Mouse (Mus musculus) spleen, adult 2 months (tissue): ENCODE results near the gene 4930442H23Rik. TPM values are rescaled to one million over a fixed set of nuclear protein-coding genes. Genes with fewer than 3 reads are reported as not detected.
A peak's percentile ranks its signal among the peaks of the same experiment; 100 is the strongest.

Source experiments
- DNase-seq, 2 experiments: peaks; one replicate each; pipeline versions ENCODE4 v3.0.0 to v3.0.0-alpha.2; 2012 to 2021; ENCODE audit warnings: low spot score in 2 of 2, low read depth in 1 of 2
- H3K27ac ChIP-seq: fragments of 200-500 bp; 2 replicates; pipeline ENCODE4 v1.5.1; 2012; ENCODE audit warnings: low read length, inconsistent platforms; ENCODE audit not compliant: insufficient read depth
- H3K27me3 ChIP-seq: fragments of 200-500 bp; 2 replicates; pipeline ENCODE4 v1.6.1; 2012; ENCODE audit warnings: mild to moderate bottlenecking, moderate library complexity, low read length, inconsistent platforms; ENCODE audit not compliant: control insufficient read depth, insufficient read depth
- H3K36me3 ChIP-seq: fragments of 200-500 bp; 2 replicates; pipeline ENCODE4 v1.6.1; 2012; ENCODE audit warnings: mild to moderate bottlenecking, low read length, inconsistent platforms; ENCODE audit not compliant: control insufficient read depth, insufficient read depth
- H3K4me1 ChIP-seq: fragments of 200-500 bp; 2 replicates; pipeline ENCODE4 v1.6.1; 2011; ENCODE audit warnings: inconsistent platforms; ENCODE audit not compliant: control insufficient read depth, insufficient read depth, insufficient read length
- H3K4me3 ChIP-seq: fragments of 200-500 bp; 2 replicates; pipeline ENCODE4 v1.5.1; 2011; ENCODE audit warnings: mild to moderate bottlenecking, inconsistent platforms; ENCODE audit not compliant: insufficient read depth, insufficient read length; ENCODE audit errors: extremely low read depth
- CTCF ChIP-seq: fragments of 200-500 bp; IDR thresholded peaks from 2 replicates; pipeline ENCODE4 v1.5.1; 2011; ENCODE audit warnings: mild to moderate bottlenecking, inconsistent platforms; ENCODE audit not compliant: insufficient read depth, insufficient read length, insufficient replicate concordance; ENCODE audit errors: extremely low read depth
- POLR2A ChIP-seq: fragments of 200-500 bp; IDR thresholded peaks from 2 replicates; pipeline ENCODE4 v1.6.1; 2011; ENCODE audit warnings: low read depth, low read length, inconsistent platforms
- WGBS: fragments of 180-500 bp; shearing (Covaris S2); methylation state at CpG from one replicate; pipeline ENCODE4 v1.1.7; 2018; 5-methylcytosine and 5-hydroxymethylcytosine counted together
- polyA plus RNA-seq: library from polyadenylated mRNA; depleted of rRNA; stranded (reverse); fragments of >200 nt; gene quantifications from 2 replicates; pipeline ENCODE4 v1.2.3, GENCODE M21; 2012

4930442H23Rik gene
- polyA plus RNA-seq, 1 experiment: not detected

GRCm38 (mm10) chr10:81202978-81203720 lies 19.5 kb upstream of the 4930442H23Rik start:
- TF ChIP-seq POLR2A (no peak), CTCF (no peak)
- Histone ChIP-seq H3K36me3 (no peaks in the 10 kb centered on the region), H3K4me3 (no peak overlapping the region), H3K27ac (no peak overlapping the region), H3K4me1 (no peaks in the 10 kb centered on the region), H3K27me3 (no peaks in the 10 kb centered on the region)
- DNase-seq: no peak
- WGBS: 72% methylated on average over 8 of the region's 8 CpGs

GRCm38 (mm10) chr10:81201807-81202758 lies 18.4 kb upstream of the 4930442H23Rik start, which contains the start of gene Nmrk2:
TSS of gene Nmrk2 (minus strand) at chr10:81202051.
- TF ChIP-seq CTCF: no peak
- TF ChIP-seq POLR2A: no peak
- no peaks in the 10 kb centered on the region for H3K4me1 ChIP-seq
- no peak within 1 kb of the TSS for H3K4me3 ChIP-seq

GRCm38 (mm10) chr10:81200605-81201287 lies 17.1 kb upstream of the 4930442H23Rik start:
- Histone ChIP-seq H3K36me3 (no peaks in the 10 kb centered on the region), H3K4me1 (no peaks in the 10 kb centered on the region), H3K4me3 (no peak overlapping the region), H3K27me3 (no peaks in the 10 kb centered on the region), H3K27ac (no peak overlapping the region)
- TF ChIP-seq POLR2A (no peak), CTCF (no peak)
- 83% methylated on average over 20 of the region's 20 CpGs for whole genome bisulfite sequencing
- DNase-seq: no peak

More at GRCm38 (mm10) chr10:81201807-81202758, 18.4 kb upstream of the 4930442H23Rik start, which contains the start of gene Nmrk2:
- WGBS: 74% methylated on average over 13 of the region's 13 CpGs
- DNase-seq: no peak
- H3K27ac ChIP-seq: no peak within 1 kb of the TSS
- H3K27me3 ChIP-seq: no peaks in the 10 kb centered on the region
- no peaks in the 10 kb centered on the region for H3K36me3 ChIP-seq

GRCm38 (mm10) chr10:81200141-81200540 lies 16.5 kb upstream of the 4930442H23Rik start:
- no peak for TF ChIP-seq CTCF
- TF ChIP-seq POLR2A: no peak
- WGBS: 83% methylated on average over 13 of the region's 13 CpGs
- Histone ChIP-seq H3K27me3 (no peaks in the 10 kb centered on the region), H3K27ac (no peak overlapping the region), H3K4me3 (no peak overlapping the region), H3K36me3 (no peaks in the 10 kb centered on the region), H3K4me1 (no peaks in the 10 kb centered on the region; the same call in 1 of the 2 replicates)
- DNase-seq: no peak

- WGBS: 90% methylated on average over 6 of the region's 6 CpGs
- no peak overlapping the region for H3K27ac ChIP-seq
- no peaks in the 10 kb centered on the region for H3K27me3 ChIP-seq
- no peaks in the 10 kb centered on the region for H3K36me3 ChIP-seq
- H3K4me3 ChIP-seq: no peak overlapping the region
- peaks cover 5% of the 10 kb centered on the region; the same call in 1 of the 2 replicates for H3K4me1 ChIP-seq
- no peak for DNase-seq
- TF ChIP-seq CTCF (no peak), POLR2A (no peak)
Measured at GRCm38 (mm10) chr10:81198990-81199389, 15.3 kb upstream of the 4930442H23Rik start.

- Histone ChIP-seq H3K36me3 (no peaks in the 10 kb centered on the region), H3K27ac (no peak overlapping the region), H3K27me3 (no peaks in the 10 kb centered on the region), H3K4me3 (no peak overlapping the region), H3K4me1 (peaks cover 6% of the 10 kb centered on the region; the same call in 1 of the 2 replicates)
- TF ChIP-seq POLR2A: no peak
- peak; percentile 50; the same call in 1 of the 2 replicates for TF ChIP-seq CTCF
- 3% methylated on average over 9 of the region's 9 CpGs for WGBS
- DNase-seq: peak in 1 of 2 experiments; percentile 63
Measured at GRCm38 (mm10) chr10:81198230-81198629, 14.6 kb upstream of the 4930442H23Rik start.
